Mouse (Mus musculus): ENCODE results near the gene Kcnma1.

GRCm38 (mm10) chr14:24014391-24014790 lies at the start of gene Kcnma1:
- TF ChIP-seq CTCF (IDR thresholded peaks at IDR 0.05; ENCODE audit: extremely low read depth, insufficient read depth, insufficient read length, insufficient replicate concordance), result no peak
- TF ChIP-seq POLR2A (IDR thresholded peaks at IDR 0.05; ENCODE audit: low read depth, low read length), result no peak
